Mouse (Mus musculus): ENCODE data around the gene Scn9a. TPM values are rescaled to one million over a fixed set of nuclear protein-coding genes. Genes with fewer than 3 reads are reported as not detected.

Scn9a gene
- polyA plus RNA-seq, 1 experiment from 2014 or later = 1.3 TPM

DNA sequence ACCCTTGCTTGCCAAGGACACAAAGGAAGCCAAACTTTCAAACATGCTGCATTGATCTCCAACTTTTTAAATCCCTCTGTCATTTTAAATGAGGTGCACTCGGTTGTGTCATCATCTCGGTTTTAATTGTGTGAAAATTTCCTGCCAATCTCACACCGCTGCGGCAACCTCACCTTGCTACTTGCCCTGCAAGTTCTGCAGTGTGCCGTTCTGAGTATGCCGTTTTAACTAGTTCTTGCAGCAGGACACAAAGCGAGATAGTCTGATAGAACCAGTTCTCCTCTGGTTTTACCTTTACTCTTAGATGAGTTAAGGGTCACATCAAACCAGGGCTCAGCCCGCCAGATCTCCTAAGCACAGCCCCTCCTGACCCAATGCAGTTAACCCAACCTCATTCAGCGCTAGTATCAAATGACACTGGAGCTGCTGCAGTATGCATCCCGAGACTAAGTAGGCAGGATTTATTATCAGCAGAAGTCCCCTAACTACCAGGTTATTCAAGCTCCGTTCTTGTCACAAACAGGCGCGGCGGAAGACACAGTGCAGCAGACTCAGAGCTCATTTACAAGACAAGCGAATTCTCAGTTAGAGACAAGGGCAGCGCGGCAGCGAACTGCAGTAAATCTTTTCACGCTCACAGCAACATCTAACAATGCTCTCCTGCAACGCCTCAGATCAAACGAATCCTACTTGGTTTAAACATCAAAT is 194.8 kb downstream of the Scn9a start:
- no peaks in the 10 kb centered on the region for H3K9me3 ChIP-seq
- 7% methylated on average over 21 of the region's 21 CpGs for WGBS
- H3K4me3 ChIP-seq (replicated peaks) = peak overlapping the region; percentile 5; the same call in 1 of the 2 replicates

DNA sequence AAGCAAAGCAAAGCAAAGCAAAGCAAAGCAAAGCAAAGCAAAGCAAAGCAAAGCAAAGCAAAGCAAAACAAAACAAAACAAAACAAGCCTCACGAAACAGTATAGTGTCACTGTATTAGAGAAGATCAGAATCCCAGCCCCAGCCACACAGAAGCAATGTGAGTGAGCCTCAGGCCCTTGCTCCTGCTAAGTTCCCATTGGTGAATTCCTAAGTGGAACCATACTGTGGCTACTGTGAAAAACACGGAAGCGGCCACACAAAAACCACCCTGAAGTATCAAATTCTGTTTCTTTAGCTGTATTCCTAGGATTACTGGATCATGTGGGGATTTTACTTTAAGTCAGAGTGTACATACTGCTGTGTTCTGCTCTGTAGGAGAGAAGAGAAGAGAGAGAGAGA is 198.5 kb downstream of the Scn9a start:
- Histone ChIP-seq H3K9ac (no peak overlapping the region), H3K27ac (no peak overlapping the region), H3K27me3 (replicated peaks) (no peaks in the 10 kb centered on the region), H3K36me3 (no peaks in the 10 kb centered on the region), H3K4me2 (replicated peaks) (no peak overlapping the region), H3K4me1 (replicated peaks) (no peaks in the 10 kb centered on the region), H3K9me3 (no peaks in the 10 kb centered on the region), H3K4me3 (replicated peaks) (no peak overlapping the region)
- WGBS = 72% methylated on average over 3 of the region's 3 CpGs
- no peak for ATAC-seq

More for the DNA sequence above, 194.8 kb downstream of the Scn9a start:
- Histone ChIP-seq H3K9ac (no peak overlapping the region), H3K27ac (no peak overlapping the region), H3K4me2 (replicated peaks) (peak overlapping the region; percentile 49), H3K4me1 (replicated peaks) (no peaks in the 10 kb centered on the region), H3K27me3 (replicated peaks) (no peaks in the 10 kb centered on the region), H3K36me3 (no peaks in the 10 kb centered on the region)
- ATAC-seq = no peak

Other genes starting within 250 kb of the Scn9a start
- 0.24 and 0.25 TPM in 2 replicates for gene Scn1a, start 194.1 kb downstream of the Scn9a start, polyA plus RNA-seq (2015; fragmentation: Nextera tagmentation; extraction: Ambion mirVana)
- gene Scn7a, start 150.0 kb upstream of the Scn9a start, polyA plus RNA-seq (2015; fragmentation: Nextera tagmentation; extraction: Ambion mirVana) = 0.37 and 0.50 TPM in 2 replicates